Mouse (Mus musculus) brain, embryonic 14.5 days (tissue): ENCODE data around the gene Foxj3.

Experiments used
- CTCF ChIP-seq: fragments of 200-500 bp; IDR thresholded peaks from 2 replicates; pipeline ENCODE4 v1.5.1; 2012; ENCODE audit warnings: inconsistent platforms, mild to moderate bottlenecking, moderate library complexity, borderline replicate concordance; ENCODE audit not compliant: insufficient read depth, insufficient read length; ENCODE audit errors: extremely low read depth
- POLR2A ChIP-seq: fragments of 200-500 bp; IDR thresholded peaks from 2 replicates; pipeline ENCODE4 v1.6.1; 2012; ENCODE audit warnings: mild to moderate bottlenecking, inconsistent platforms, borderline replicate concordance; ENCODE audit not compliant: poor library complexity, insufficient read depth, insufficient read length, severe bottlenecking; ENCODE audit errors: extremely low read depth

DNA sequence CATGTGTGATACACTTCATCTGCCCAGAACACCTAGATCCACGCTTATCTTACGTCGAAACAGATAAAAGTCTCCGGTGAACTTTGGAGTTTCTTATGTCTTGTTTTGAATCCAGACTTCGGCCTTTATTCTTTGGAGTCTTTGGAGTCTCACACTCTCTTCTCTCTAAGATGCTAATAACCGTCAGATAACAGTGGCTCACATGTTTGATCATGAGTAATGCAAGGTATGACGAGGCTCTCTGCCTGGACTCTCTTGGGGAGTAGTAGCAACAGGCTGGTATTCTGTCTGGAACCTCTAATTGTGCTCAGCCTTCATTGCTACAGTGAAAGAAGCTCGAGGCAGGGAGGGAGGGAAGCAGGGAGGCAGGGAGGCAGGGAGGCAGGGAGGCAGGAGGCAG lies 123.2 kb downstream of the Foxj3 start:
- TF ChIP-seq CTCF (no peak), POLR2A (no peak)
